Mouse (Mus musculus) bone marrow, adult 2 months (tissue): ENCODE results near the gene Tmed8. TPM values are rescaled to one million over a fixed set of nuclear protein-coding genes. Genes with fewer than 3 reads are reported as not detected.

Experiments used
- H3K27ac ChIP-seq: fragments of 200-500 bp; 2 replicates; pipeline ENCODE4 v1.5.1; 2012; ENCODE audit warnings: low read depth, mild to moderate bottlenecking, control low read depth, inconsistent platforms, low read length; ENCODE audit not compliant: control insufficient read depth, poor library complexity, insufficient read depth
- H3K4me1 ChIP-seq: fragments of 200-500 bp; 2 replicates; pipeline ENCODE4 v1.6.1; 2011; ENCODE audit warnings: low read length; ENCODE audit not compliant: control insufficient read depth, insufficient read depth
- H3K4me3 ChIP-seq: fragments of 200-500 bp; replicated peaks from 2 replicates; pipeline ENCODE3; 2011; ENCODE audit warnings: mild to moderate bottlenecking, low read depth, low read length, control low read depth; ENCODE audit not compliant: control insufficient read depth
- CTCF ChIP-seq: fragments of 200-500 bp; IDR thresholded peaks from 2 replicates; pipeline ENCODE4 v1.5.1; 2011; ENCODE audit warnings: low read length, control low read depth; ENCODE audit not compliant: control insufficient read depth, insufficient read depth
- POLR2A ChIP-seq: fragments of 200-500 bp; IDR thresholded peaks from 2 replicates; pipeline ENCODE4 v1.6.1; 2011; ENCODE audit warnings: low read depth, mild to moderate bottlenecking, control low read depth, low read length, borderline replicate concordance; ENCODE audit not compliant: control insufficient read depth
- WGBS: fragments of 180-500 bp; shearing (Covaris S2); methylation state at CpG from one replicate; pipeline ENCODE4 v1.1.7; 2018; 5-methylcytosine and 5-hydroxymethylcytosine counted together
- polyA plus RNA-seq: library from polyadenylated mRNA; stranded (reverse); fragments of >200 nt; gene quantifications from 2 replicates; pipeline ENCODE4 v1.2.4, GENCODE M21; 2011; ENCODE audit warnings: low replicate concordance; ENCODE audit not compliant: missing spikeins, insufficient read depth, insufficient read length

The Tmed8 gene
- polyA plus RNA-seq, 1 experiment = 5.0 TPM

DNA sequence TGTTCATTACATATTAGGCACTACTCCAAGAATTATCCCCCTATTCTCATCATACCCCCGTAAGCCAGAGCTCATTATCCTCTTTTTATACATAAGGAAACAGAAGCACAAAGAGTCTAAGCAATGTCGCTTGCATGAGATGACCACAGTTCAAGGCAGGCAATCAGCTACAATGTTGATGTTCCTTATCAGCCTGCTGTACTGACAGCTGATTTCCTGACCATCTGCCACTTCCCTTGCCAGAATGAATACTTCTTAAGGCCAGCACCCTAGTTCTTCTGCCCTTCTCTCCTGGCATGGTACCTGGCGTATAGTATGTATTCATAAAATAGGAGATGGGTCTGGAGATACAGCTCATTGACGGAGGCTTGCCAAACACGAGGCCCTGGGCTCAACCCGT is 68.0 kb downstream of the Tmed8 start:
- WGBS = 62% methylated on average over 6 of the region's 6 CpGs
- TF ChIP-seq CTCF (no peak), POLR2A (no peak)
- H3K27ac ChIP-seq = no peak overlapping the region
- H3K4me1 ChIP-seq = no peaks in the 10 kb centered on the region
- no peak overlapping the region for H3K4me3 ChIP-seq

DNA sequence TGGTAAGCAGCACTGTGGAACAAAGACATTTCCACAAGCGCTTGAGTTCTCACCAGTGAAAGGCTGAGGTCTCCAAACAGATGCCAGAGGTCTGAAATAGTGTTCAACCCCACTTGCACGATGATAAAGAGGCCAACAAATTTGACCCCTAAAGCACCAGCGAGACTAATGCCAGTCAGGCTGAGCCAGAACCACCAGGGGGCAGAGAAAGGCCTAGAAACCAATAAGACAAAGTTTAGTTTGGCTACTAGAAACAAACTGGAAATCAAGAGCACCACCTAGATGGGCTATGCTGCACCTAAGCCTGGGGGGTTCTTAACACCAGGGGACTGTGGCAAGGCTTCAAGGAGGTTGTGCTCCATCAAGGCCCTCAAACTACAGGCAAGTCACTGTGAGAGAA is 68.6 kb downstream of the Tmed8 start:
- no peaks in the 10 kb centered on the region for H3K4me1 ChIP-seq
- no peak overlapping the region for H3K27ac ChIP-seq
- 64% methylated on average over 3 of the region's 3 CpGs for WGBS
- TF ChIP-seq CTCF (peak; percentile 55; the same call in 1 of the 2 replicates), POLR2A (no peak)
- H3K4me3 ChIP-seq = no peak overlapping the region

DNA sequence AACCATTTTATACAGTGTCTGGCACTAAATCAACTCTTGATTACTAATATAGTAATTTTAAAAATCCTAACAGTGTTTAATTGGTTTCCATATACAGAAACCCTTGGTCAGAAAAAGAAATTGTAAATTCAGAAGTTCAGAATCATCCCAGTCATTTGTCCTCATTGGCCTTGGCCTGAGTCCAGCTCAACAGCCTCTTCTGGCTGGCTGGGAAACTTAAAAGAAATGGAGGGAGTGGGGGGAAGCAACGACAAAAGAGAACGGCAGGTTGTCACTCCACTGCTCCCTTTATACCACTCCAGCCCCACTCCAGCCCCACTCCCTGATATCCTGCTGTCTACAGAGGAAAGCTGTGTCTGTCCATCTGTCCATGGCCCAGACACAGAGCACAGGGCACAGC is 69.1 kb downstream of the Tmed8 start:
- no peaks in the 10 kb centered on the region for H3K4me1 ChIP-seq
- 90% methylated on average over 2 of the region's 2 CpGs for WGBS
- TF ChIP-seq POLR2A (no peak), CTCF (no peak)
- no peak overlapping the region for H3K27ac ChIP-seq
- no peak overlapping the region for H3K4me3 ChIP-seq

DNA sequence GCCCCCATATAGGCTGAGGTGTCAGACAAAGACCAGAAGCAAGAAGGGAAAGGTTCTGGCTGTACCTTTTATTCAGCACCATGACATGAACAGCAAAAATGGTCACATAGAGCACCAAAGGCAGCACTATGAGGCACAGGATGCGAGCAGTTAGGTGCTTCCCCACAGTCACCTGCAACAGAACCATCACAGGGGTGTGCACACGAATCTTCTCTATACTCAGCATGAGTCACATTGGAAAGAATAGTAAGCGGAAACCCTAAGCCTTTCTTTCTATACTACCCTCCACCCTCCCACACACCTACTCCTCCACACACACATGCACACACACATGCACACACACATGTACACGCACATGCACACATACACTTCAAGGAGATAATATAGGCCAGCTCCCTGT is 70.0 kb downstream of the Tmed8 start:
- WGBS = 86% methylated on average over 4 of the region's 4 CpGs
- Histone ChIP-seq H3K4me3 (no peak overlapping the region), H3K4me1 (no peaks in the 10 kb centered on the region), H3K27ac (no peak overlapping the region)
- TF ChIP-seq POLR2A = no peak
- TF ChIP-seq CTCF = no peak

DNA sequence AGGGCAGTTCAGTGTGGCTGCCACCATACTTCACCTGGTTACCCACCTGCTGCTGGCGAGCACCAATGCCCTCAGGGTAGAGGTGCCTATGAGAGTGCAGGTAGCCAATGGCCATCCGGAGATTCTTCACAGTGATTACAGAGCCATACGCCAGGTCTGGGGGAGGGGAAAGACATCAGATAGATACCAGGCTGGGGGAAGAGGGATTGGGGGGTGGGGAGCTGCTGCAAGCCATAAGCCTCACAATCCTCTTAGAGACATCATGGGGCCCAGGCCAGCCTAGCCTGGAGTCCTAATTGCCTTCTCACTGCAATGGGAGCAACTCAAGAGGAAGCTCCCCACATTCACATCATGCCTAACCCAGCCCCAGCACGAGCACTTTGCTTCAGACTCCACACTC is 73.0 kb downstream of the Tmed8 start:
- Histone ChIP-seq H3K4me3 (no peak overlapping the region), H3K27ac (no peak overlapping the region), H3K4me1 (no peaks in the 10 kb centered on the region)
- 86% methylated on average over 4 of the region's 4 CpGs for WGBS
- no peak for TF ChIP-seq POLR2A
- no peak for TF ChIP-seq CTCF

DNA sequence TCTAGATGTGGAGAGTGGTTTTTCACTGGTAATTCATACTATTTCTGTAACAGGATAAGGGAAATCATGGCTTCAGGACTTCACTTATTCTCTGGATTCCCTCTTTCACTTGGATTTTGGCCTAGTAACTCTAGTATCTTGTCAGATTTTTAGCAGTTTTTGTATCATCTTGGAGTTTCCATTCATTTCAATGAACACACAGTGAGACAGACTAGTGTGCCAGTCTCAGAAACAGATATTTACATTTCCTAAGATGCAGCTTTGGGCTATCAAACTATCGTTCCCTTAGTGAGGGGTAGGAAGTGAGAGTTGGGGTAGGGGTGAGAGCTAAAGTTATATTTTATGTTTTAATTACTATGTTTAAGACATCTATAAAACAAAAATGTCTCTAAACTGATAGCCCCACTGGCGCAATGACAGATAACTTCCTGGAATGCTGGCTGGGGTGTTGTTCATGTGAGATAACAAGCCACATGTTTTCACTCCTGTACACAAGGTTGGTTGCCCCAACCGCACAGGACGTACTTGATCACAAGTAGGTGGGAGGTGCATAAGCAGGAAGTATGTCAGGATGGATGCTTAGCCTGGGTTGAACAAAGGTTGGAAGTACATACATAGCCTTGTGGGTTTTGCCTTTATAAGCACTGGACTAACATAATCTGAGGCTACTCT is 78.2 kb downstream of the Tmed8 start:
- Histone ChIP-seq H3K4me1 (no peaks in the 10 kb centered on the region), H3K27ac (no peak overlapping the region), H3K4me3 (no peak overlapping the region)
- WGBS = 70% methylated on average over 4 of the region's 4 CpGs
- TF ChIP-seq CTCF (no peak), POLR2A (no peak)

Other genes with a start within 250 kb of the Tmed8 start
- not detected in 2 replicates for gene Zdhhc22, start 210.0 kb downstream of the Tmed8 start, polyA plus RNA-seq
- gene Tmem63c, start 179.1 kb downstream of the Tmed8 start, polyA plus RNA-seq = not detected in 2 replicates
- gene Ngb, start 97.9 kb downstream of the Tmed8 start, polyA plus RNA-seq = not detected in 2 replicates
- 14.7 and 25.1 TPM in 2 replicates for gene Gstz1, start 53.3 kb downstream of the Tmed8 start, polyA plus RNA-seq
- 1.4 and 3.4 TPM in 2 replicates for gene Pomt2, start 52.5 kb downstream of the Tmed8 start, polyA plus RNA-seq
- gene Samd15, start 731 bp downstream of the Tmed8 start, polyA plus RNA-seq = not detected in 2 replicates
- 2.6 TPM in 1 of 2 replicates, not detected in the other for gene Noxred1, start 38.3 kb upstream of the Tmed8 start, polyA plus RNA-seq
- gene Vipas39, start 65.8 kb upstream of the Tmed8 start, polyA plus RNA-seq = 10.8 and 23.7 TPM in 2 replicates
- gene Ahsa1, start 66.0 kb upstream of the Tmed8 start, polyA plus RNA-seq = 49.0 and 74.4 TPM in 2 replicates
- not detected in 2 replicates for gene Ism2, start 99.3 kb upstream of the Tmed8 start, polyA plus RNA-seq
- gene Sptlc2, start 187.9 kb upstream of the Tmed8 start, polyA plus RNA-seq = 10.7 and 31.6 TPM in 2 replicates
- 67.6 and 160 TPM in 2 replicates for gene Slirp, start 243.4 kb upstream of the Tmed8 start, polyA plus RNA-seq
- 11.1 and 19.8 TPM in 2 replicates for gene Alkbh1, start 243.6 kb upstream of the Tmed8 start, polyA plus RNA-seq